Mouse (Mus musculus) left cerebral cortex, adult 8-10 months (tissue): ENCODE measurements at regions not wholly inside any gene's neighbourhood (a gene's known extent, or its start where the extent isn't known, plus 50 kb on each side); places are given as distances from the start of the nearest gene placed in this dataset.

Experiments
- DNase-seq, 2 experiments: peaks; one replicate each; pipeline ENCODE4 v3.0.0; 2022; ENCODE audit warnings: low spot score in 2 of 2

DNA sequence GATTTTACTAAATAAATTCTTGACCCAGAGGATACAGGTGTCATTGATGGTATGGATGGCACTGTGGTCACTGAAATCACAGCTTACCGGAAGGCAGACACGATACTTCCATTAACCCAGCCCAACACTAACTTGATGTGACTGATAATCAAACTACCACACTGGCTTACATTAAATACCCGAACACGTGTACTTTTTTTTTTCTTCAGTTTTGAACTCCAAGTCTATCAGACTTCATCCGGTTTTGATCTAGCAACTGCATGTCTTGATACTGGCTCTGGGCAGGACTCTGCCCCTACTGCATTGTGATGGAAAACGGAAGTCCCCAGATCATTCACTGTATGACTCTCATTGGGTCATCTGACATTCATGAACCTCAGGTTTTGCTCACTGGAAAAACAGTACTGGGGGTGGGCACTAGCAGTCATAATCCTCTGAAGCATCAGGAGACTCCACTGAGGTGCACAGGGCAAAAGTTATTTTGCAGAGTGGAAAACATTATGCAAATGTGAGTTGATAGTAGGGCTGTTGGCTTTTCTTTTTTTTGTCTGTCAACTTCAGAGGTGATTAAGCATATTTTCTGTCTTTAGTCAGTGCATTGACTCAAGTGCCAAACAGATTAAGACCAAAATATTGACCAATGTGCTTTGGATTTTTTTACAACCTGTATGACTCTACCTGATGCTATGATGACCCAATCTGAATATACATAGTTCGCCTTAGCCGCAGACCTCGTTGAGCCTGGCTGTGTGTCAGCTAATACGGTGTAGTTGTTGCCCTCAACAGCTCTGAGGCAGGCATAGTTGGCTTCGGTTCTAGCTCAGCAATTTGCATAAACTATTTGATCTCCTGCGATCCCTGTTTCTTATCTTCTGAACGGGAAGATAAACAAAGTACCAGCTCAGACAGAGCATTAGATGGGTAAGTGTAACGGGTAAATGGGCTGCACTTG, 174.1 kb upstream of the Cited2 start:
- DNase-seq, result no peak

DNA sequence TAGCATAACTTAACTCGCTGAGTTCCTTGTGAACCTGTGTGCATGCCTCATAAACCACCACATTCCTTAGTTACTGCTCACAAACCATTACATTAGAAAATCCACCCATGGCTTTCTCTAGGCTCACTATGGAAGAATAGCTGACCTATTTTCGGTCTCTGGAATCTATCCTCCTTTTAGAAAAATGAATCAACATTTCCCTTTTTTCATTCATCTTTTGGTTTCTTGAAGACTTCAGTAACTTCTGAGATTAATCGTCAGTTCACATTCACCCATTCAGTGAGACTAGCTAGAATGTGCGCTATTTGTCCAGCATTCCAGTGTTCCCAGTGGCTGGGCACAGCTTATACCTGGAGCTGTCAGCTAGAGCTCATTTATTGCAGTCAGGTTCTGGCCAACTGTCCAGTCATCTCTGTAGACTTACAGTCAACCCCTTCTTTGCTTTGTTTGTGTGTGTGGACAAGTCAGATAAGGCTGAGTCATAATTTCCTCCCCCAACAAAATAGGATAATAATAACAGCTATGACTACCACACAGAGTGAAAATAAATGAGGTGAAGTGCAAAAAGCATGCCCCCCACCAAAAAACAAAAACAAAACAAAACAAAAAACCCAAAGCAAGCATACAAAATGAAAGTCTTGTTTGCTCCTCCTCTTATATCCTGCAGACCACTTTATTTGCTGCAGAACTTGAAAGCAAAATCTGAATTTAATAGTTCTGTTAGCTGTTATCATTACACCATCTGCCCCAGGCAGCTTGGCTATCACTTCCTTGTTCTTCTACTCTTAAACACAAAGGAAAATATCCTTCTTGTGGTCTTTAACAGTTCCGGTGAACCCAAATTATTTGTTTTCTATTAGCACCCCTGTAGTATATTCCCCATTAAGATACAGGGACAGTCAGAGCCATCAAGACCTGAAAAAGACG, 173.0 kb upstream of the Cited2 start:
- no peak for DNase-seq

DNA sequence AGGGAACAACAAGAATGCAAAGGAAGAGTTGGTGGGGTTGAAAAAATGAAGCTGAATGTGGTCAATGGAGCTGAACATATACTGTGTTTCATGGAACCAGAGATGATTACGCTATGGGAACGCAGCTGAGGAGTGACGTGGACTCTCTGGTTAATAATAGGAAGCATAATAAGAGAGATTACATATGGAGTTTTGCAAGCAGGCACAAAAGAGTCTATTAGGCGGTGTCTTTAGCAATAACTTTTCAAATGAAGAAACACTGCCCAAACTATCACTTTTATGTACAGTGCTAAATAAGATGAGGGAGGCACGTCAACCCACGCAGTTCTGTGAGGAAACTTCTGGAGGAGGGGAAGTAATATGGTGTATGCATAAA, 172.4 kb upstream of the Cited2 start:
- DNase-seq, result no peak

DNA sequence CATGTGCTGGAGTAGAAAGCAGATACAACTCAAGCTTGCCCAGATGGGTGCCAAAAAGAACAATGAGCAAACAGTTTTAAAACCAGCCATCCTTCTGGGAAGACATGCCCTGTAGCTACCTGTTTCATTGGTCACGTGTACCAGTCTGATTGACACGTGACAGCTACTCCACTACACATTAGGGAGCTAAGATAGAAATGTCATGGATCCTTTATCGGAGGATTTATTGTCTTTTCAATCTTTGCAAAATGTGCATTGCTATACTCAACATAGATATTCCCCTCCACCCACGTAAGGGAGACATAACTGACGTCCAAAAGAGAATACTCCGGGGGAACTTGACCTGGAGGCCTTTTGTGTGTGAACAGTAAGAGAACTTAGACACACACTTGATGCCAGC, 171.1 kb upstream of the Cited2 start:
- no peak for DNase-seq

DNA sequence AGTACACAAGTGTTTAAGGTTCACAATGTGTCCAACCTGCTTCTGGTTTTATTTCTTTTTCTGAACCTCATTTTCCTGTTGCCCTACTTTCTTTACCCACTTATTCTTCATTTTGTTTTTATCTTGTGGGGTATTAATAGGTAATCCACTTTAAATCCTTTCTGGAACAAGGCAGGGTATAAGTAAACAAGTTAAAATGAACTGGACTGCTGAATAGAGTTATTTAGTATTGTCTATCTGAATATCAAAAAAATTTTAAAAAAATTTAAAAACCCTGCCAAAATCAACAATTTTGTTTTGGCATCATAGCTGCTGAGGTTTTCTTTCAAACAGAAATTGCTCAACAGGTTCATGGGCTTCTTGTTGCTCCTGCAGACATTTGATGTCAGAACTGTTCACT, 170.7 kb upstream of the Cited2 start:
- DNase-seq, result no peak

DNA sequence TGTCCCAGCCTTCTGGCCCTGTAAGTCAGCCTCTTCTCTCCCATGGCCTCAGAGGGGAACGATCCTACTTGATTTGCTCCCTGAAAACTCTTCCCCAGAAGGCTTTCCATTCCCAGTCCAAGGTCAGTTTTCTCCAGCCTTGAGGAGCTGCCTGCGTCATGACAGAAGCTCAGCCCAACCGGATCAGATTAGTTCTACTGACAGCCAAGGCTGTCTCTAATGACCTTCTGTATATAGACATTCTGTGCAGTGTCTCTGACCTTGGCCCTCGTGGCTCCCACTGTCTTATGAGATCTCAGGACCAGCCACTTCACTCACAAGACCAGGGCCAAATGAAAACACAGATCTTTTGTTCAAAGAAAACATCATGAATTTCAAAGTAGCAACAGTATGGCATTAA, 166.6 kb upstream of the Cited2 start:
- no peak for DNase-seq

DNA sequence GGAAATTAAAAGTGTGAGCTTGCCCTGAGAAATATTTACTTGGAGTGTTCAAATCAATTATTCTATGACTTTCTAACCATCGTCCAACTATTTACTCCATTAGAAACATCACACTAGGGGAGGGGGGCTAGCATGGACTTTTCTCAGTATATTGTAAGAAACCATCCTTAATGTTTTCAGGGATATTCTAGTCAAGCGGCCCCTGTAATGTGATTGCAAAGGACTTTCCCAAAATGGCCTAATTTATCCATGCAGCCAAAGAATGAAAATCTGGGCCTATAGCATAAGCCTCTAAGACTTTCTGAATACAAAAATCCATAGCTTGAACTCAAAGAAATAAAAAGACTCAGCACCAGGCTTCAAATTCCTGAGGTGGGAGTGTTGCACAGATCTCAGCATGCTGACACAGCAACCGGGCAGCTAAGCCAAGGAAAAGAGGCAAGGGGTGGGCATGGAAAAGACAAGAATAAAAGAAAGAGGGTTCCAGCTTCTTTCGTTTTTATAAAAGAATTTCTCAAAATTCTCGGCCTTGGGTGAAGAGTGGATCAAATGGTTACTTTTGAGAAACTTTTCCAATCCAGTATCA, 163.6 kb upstream of the Cited2 start:
- DNase-seq, result no peak

DNA sequence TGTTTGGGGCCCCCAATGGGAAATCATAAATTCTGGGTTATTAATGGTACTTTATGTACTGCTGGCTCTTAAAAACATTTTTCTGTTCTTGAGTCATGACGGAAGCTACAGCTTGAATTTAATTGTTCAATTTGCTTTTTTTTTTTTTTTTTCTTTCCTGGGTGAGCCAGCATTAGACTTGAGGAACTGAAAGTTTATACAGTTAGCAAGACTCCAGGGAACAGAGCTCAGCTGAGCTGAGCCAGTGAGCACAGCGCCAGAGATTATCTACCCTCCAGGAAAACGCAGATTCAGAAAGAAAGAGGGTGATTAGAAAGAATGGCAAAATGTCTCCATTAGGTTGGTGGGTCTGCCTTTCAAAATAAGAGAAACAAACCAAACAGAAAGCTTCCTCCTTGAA, 163.0 kb upstream of the Cited2 start:
- DNase-seq, result no peak

DNA sequence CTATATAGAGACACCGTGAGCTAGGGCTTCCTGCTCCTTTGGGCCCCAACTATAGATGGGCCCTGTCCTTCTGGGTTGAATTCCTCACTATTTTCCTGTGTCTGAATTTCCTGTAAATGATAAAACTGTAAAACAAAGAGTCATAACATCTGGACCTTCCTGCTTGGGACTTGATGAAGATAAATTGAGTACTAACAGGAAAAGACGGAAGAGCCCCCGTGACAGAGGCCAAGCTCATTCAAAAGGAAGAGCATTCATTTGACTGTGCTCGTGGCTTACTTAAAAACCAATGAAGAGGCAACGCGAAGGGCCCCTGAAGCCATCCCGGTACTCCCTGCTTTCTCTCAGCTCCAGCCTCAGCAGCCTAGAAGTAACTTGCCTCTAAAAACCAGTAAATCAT, 161.6 kb upstream of the Cited2 start:
- DNase-seq, result no peak

DNA sequence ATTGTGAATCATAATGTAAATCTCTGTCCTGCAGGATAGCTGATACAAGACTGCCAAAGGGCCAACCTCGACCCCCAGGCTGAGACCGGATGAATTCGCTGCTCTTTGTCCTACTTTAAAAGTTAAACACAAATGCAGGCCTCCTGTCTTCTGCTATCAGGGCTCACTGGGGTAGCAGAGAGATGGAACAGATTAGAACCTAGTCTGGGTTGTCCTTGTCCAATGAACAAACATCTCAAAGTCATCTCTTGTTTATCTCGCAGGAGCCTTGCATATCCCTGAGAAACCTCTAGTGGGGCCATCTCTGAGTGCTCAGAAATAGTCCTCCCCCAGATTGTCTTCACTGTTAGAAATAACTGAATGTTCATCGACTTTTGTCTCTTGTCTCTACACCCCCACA, 161.0 kb upstream of the Cited2 start:
- DNase-seq, result no peak

DNA sequence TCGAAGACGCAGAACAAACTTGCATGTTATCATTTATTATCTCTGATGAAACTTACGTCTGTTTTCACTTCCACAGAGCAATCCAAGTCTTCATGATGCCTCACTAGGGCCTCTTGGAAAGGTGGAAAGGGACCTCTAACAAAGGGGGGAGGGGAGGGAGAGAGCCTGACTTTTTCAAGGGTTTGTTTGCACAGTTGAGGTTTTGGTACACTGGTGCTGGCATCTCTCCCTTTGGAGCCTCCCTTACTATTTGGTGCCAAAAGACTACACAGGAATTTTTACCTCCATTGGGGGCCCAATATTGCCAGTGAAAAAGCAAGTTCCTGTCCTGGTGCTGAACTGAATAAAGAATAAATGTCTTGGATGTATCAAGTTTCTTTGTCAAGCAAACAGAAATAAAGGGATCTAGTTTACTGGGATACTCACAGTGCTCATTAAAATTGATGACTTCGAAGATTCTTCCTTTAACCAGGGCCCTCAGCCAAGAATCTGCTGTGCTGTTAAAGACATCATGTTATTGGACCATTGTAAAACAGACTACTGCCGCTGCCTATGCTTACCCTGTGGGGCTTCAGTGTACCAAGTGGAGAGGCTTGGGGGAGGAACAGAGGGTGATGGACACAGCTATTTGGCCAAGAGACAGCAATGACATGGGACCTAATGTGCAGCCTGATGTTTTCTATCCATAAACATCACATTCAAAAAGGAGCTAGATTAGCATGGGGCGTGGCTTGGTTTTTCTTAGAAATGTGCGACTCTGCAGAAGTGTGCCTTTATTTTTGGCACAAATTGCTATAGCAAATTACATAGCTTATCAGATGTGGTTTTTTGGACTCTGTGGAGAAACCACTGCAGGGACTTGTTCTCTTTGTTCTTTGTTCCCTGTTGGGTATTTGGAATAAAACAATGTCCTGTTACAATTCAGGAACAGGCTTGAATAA, 160.3 kb upstream of the Cited2 start:
- DNase-seq, result peak in 1 of 2 experiments; percentile 20

DNA sequence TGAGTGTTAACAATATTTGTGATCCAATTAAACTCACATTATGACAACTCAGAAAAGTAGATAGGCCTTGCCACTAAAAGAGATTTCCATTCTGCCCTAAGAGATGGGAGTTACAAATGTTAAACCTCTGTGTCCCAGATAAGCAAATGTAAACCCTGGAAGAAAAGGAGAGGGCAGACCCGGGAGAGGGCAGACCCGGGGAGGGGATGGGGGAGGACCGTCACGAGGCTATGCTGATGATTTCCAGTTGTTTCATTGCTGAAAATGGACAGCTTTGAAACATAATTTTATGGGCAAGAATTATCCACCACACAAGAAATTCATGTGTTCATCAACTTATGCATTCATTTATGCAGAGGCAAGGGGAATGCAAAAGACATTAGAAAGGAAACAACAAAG, 159.7 kb upstream of the Cited2 start:
- no peak for DNase-seq

DNA sequence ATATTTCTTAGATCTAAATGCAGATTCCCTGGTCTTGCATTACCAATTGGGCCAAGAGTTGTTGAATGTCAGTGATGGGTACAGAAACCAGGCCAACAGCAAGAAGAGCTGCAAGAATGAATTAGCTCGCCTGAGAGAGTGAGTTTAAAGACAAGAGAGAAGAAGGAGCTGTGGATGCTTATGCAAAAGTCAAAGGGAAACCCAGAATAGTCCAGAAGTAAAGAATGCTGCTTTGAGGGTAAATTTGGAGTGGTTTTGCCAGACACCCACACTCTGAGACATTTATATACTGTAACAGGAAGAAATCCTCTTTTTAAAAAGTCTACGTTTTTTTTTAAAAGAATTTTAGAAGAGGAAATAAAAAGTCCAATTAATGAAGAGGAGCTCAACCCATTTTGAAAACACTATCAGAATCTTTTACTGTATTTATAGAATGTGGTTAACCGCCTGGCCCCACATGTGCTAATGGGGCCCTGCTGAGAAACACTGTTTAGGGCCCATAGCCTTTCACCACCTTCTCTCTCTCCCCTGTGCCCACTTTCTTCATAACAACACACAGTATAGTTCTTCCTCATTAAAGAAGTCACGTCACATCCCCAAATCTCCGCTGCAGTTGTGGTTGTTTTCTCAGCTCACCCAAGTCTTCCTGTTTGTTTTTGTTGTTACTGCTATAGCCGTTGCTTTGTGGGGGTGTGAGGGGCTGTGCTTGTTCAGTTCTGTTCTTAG, 158.0 kb upstream of the Cited2 start:
- no peak for DNase-seq

DNA sequence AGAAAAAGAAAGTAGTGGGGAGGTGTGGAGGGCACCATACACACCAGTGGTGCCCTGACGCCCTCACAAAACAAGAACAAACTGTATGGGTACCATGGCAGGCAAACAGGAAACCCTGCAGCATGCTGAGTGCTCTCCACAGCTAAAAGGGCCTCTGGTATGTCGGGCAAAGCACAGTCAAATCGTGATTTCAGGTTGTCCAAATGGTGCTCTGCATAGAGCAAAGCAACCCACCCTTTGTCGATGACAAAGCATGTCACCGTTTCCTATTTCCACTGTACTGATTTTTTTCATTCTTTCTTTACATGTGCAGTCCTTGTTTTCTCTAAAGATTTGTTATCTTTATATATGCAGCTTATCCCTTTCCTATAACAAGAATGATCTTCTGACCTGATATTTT, 156.0 kb upstream of the Cited2 start:
- no peak for DNase-seq

DNA sequence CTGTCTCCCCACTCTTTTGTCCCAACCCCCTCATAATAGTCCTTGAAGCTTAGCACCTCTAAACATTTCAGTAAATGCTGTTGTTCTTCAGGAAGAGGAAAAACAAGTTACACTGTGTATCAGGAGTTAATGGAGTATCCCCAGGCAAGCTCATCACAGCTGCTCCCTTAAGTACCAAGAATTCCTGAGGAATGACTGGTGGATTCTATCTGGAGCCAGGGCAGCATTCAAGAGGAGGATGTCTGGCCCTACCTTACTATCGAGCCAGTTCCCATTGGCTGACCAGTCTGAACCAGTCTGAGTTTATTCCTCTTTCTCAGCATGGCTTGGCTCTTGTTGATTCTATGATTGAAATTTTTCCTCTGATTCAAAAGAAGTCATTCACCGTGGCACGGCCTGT, 155.4 kb upstream of the Cited2 start:
- no peak for DNase-seq

DNA sequence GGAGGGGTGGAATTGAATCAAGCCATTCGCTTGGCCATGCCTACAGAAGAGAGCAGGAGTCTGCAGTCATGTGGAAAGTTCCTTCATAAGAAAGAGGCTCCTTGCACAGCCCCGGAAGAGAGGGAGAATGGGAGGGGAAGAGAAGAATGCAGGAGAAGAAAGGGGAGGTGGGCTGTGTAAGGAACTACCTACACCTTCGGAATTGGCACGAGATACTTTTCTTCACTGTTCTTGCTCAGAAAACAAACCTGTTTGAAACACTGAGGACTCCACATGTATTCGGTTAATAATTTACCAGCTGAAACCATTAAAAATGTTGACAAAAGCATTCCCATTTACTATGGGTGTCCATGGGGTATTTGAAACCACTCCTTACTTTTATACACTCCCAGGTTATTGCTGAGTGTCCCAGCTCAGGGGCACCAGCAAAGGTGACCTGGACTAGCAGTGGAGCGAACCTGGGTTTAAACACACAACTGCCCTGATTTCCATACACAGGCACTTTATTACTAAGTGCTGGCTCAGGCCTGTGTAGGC, 153.4 kb upstream of the Cited2 start:
- DNase-seq, result no peak

DNA sequence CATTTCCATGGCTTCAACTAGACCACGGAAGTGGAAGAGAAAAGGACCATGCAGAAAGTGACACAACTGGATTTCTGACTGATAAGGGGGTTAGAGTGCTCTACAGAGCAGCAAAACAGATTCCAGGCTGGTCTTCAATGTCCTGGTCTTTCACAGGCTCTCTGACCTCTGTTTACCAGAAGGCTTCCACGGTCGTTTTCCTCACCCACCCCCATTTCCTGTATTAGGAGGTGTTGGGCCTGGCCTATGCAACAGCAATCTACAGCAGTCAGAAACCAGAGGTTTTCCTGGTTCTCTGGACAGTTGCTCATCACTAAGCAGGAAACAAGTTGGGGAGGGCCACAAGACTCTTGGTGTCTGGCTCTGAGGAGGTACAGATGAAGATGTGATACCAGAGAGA, 148.1 kb upstream of the Cited2 start:
- no peak for DNase-seq

DNA sequence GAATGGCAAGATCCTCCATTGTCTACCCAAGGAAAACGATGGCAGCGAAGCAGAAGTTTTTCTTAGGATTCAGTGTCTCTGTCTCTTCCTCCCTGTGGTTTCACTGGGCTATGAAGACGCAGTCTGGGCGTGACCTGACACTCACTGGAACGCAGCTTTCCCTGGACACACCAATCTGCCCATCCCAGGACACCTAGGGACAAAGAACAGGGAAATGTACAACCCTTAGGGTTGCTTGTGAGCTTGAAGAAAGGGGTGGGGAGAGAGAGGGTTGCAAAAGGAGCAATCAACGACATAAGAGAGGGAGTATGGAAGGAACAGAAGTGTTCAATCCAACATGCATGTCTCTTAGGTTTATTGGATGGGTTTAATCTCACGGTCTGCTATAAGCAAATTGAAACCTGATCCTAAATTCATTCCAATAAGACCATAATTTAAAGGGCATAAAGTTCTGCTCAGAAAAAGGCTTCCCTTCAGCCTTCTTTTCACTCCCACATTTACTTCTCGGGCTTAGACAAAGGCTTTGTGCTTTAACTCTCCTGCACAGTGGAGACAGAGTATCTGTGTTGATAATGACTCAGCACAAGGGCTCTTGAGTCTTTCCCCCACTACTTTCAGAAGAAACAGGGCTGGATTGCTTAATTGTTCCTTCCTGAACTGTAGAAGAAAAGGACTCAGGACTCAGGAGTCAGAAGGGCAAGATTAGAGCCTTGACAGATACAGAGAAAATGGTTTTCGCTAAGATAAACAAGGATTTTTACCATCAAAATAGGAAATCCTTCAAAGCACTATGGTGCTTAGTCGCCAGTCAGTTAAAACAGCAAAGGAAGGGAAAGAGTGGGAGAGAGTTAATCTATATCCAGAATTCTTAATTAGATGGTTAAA, 147.3 kb upstream of the Cited2 start:
- DNase-seq, result no peak

DNA sequence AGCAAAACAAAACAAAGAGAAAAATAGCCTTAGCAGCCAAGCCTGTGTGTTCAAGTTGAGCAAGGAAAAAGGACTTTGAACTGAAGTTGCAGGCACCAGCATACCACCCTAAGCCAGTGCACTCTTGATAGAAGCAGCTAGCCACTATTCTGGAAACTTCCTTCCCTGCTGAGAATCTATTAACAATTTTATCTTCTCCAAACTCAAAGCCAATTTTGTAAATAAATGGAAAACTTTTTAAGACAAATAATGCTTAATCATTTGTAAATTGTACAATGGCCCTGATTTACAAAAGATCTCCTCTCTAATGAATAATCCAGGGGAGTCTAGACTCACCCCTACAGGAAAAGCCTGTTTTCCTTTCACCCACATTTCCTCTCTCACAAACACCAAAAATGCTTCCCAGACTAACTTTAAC, 146.7 kb upstream of the Cited2 start:
- no peak for DNase-seq
